Mouse (Mus musculus) C2C12 (cell line): Measurements from ENCODE around the gene Masp2.

Experiments
- CEBPB ChIP-seq: IDR thresholded peaks from one replicate; pipeline ENCODE4 v1.6.1; 2011; ENCODE audit warnings: low read depth, mild to moderate bottlenecking, control low read depth, moderate library complexity
- CTCF ChIP-seq: IDR thresholded peaks from one replicate; pipeline ENCODE4 v1.5.1; 2011; ENCODE audit not compliant: control insufficient read depth, insufficient read depth, insufficient read length
- MYOG ChIP-seq: IDR thresholded peaks from one replicate; pipeline ENCODE4 v1.6.1; 2011; ENCODE audit not compliant: control insufficient read depth, insufficient read length; ENCODE audit errors: extremely low read depth

DNA sequence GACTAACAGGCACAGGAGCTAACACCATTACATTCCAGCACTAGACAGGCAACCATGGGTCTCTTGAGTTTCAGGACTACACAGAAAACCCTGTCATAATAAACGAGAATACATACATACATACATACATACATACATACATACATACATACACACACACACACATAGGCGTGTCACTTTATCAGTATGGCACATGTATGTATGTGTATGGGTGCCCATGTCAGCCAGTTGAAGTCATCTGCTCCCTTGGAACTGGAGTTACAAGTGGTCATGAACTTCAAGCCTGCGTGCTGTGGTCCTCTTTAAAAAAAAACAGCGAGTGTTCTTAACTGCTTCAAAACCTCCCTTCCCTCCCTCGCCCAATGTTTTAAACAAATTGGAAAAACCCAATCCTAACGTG lies 44.6 kb upstream of the Masp2 start:
- no peak for TF ChIP-seq CTCF
- no peak for TF ChIP-seq CEBPB
- no peak for TF ChIP-seq MYOG
